Mouse (Mus musculus): ENCODE data around the gene Adamtsl2.

GRCm38 (mm10) chr2:27044641-27045040, 34.5 kb upstream of the Adamtsl2 start:
- no peak for TF ChIP-seq CTCF (IDR thresholded peaks at IDR 0.05; ENCODE audit: low read depth, low read length)
- TF ChIP-seq POLR2A (IDR thresholded peaks at IDR 0.05; ENCODE audit: borderline replicate concordance, low read depth, low read length) = no peak
